Mouse (Mus musculus) liver, embryonic 14.5 days (tissue): ENCODE measurements around the gene Btbd18.

ENCODE experiments used
- CTCF ChIP-seq: IDR thresholded peaks from 2 replicates; pipeline ENCODE4 v1.5.1; 2016; ENCODE audit warnings: antibody characterized with exemption, low read depth, control low read depth
- EP300 ChIP-seq: IDR thresholded peaks from 2 replicates; pipeline ENCODE4 v1.6.1; 2016; ENCODE audit warnings: antibody characterized with exemption, low read depth

- no peak for TF ChIP-seq CTCF
- TF ChIP-seq EP300, result no peak
These were observed 44.6 kb downstream of the Btbd18 start for GRCm38 (mm10) chr2:84703497-84703896.
